Mouse (Mus musculus): ENCODE measurements at regions not wholly inside any gene's neighbourhood (a gene's known extent, or its start where the extent isn't known, plus 50 kb on each side); places are given as distances from the start of the nearest gene placed in this dataset.

DNA sequence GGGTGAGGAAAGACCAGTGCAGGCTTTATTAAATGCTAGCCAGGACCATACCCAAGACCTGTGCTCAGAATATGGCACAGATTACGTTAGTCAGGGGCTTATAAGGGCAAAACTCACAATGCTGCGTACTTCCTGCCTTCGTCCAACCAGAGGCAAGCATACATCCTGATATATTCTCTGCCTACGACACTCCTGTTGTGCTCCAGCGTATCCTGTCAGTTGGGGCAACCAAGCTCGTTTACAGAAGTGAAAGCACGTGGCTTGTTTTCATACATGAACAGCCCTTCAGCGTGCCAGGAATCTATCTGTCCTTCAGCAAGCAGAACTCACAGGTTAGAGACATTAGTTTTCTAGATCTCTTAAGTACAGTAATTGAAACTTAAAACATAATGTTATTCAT lies 119.9 kb upstream of the Sulf2 start:
- in situ Hi-C loops (cut with MboI, MseI) = no loop called here

DNA sequence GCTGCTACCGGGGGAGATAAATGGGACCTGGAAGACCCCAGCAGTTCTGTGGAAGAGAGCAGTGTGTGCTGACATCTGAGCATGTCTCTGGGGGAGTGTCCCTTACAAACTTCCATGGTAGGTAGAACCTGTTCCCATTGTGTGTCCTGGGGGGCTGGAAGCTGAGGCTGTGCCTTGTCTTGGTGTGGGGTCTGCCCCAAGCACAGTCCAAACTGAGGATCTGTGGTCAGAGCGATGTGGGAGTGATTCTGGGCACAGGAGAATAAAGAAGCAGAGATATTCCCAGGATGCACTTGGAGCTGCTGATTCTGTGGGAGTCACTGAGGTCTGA lies 118.5 kb upstream of the Sulf2 start:
- in situ Hi-C loops (cut with MboI, MseI) = no loop called here

DNA sequence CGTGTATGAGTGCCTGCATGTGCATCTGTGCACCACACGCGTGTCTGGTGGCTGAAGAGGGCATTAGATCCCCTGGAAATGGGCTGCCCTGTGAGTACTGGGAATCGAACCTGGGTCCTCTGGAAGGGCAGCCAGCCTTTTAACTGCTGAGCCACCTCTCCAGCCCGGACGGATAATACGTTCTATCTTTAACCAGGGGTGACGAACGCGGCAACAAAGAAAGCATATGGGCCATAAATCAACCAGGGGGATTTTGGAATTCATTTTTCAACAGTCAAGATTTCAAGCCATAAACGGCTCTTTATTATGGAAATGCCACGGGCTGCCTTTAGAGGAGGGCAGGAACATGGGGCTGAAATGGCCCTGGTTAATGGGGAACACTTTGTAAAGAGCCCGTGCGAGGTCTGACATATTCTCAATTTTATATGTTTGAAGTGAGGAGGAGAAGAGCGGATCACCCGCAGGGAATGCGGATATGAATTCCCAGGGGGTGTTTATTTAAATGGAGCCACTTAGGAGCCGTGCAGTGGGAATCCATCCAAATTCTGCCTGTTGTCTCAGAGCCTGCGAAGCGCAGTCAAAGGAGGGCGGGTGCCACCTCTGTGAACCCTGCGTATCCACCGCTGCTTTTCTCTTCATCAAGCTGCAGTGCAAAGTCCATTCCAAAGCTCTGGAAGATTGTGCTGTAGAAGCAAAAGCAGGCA lies 118.0 kb upstream of the Sulf2 start:
- in situ Hi-C loops (cut with MboI, MseI) = no loop called here

DNA sequence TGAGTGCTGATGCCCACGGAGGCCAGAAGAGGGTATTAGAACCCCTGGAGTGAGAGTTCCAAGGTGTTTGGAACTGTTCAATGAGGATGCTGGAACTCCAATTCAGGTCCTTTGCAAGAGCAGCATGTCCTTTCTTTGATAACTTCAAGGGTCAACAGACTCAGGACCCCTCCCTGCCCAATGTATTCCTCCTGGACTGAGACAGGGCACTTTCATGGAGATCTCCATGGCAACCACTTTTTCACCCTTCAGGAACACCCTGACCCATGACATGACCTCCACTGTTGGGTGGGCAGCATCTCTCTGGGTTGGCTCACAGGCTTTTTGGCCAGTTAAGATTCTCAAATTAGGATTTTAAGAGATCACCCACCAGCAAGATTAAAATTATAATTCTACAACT lies 117.4 kb upstream of the Sulf2 start:
- in situ Hi-C loops (cut with MboI, MseI) = no loop called here

DNA sequence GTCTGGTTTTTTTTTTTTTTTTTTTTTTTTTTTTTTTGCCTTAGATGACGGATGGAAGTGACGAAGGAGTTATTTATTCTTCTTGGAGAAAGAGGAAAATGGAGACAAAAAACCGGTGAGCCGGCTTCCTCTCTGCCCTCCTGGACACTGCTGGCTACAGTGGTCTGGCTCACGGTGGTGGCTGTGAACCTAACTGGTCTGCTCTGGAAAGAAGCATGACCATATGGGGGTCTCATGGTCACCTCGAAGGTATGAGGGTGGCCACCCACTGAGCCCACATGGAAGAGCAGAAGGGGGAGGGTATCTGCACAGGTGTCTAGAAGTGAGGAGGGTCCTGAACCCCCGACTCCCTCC lies 116.7 kb upstream of the Sulf2 start:
- in situ Hi-C loops (cut with MboI, MseI) = no loop called here

DNA sequence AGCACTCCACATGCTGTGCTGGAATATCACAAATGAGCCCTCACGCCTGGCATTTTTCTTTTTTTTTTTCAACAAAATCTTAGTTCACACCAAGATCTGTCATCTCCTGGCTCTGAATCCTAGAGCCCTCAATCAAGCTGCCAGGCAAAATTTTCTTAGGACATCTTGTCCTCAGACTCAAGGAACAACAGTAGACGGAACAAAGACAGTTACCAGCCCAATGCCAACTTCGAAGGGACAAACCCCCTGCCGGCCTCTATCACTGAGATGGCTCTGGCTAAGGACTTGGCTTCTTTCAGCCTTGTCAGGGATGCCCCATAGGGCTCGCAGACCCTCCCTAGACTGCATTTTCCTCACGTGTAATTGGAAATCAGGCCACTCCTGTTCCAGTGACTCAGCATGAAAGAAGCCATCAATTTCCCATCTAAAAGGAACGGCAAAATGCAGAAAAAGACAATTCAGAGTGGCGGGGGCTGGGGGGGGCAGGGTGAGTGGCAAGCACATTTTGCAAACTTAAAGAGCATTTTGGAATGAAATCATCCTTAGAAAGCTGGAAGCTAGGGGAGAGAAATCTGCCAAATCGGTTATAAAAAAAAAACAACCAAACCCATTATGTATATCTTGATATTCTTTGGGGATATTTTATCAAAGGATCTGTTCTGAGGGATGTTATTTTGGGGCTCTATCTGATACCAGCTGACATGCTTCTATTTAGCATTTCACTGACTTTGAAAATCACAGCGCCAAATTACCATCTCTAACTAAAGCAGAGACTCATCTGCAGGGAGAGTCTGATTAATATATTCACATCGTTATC lies 116.1 kb upstream of the Sulf2 start:
- in situ Hi-C loops (cut with MboI, MseI) = no loop called here

DNA sequence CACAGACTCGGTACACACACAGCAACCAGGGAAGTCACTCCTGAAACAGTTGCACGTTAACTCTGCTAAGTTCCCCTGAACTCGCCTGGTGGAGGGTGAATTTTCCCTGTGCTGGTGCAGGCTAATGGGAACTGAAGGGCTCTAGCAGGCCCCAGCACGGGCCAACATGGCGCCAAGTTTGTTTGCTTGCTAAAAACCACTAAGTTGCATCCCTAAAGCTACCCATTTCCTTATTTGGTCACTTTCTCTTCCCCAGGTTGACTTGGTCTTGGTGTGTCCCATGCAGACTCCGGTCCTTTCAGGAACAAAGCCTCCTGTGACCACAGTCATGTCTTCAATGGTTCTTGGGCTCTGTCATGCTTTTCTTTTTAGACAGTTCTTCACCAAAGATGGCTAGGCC lies 114.5 kb upstream of the Sulf2 start:
- in situ Hi-C loops (cut with MboI, MseI) = no loop called here

DNA sequence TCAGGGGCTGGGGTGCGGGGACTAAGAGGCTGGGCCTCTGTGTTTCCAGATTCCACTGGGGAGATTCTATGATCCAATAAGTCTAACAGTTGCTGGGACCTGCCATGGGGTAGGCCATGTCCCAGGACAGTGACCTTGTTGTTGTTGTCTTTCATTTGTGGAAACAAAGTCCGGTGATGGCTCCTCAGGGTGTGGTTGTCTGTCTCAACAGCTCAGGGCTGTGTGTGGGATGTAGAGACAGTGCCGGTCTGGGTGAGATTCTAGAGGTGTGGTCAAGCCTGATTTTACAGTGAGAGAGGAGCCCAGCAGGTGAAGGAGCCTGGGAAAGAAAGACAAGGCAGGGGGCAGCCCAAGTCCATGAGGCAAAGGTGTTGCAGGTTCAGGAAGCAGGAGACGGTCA lies 111.5 kb upstream of the Sulf2 start:
- in situ Hi-C loops (cut with MboI, MseI) = no loop called here

DNA sequence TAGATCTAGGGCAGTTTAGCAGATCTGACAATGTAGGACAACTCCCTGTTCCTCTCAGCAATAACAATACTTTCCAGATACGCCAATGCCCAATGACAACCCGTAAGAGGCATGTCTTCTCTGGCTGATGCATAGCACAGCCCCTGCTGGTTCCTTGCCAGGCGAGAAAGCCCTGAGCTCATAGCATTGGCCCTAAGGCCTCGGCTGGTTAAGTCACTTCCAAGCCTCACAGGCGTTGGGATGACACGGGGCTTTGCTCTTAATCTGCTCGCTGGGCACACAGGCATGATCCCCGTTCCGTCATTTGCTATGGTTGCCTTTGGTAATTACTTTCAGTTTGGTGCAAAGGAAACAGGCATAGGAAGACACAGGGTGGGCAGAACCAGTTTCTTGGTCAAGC lies 111.0 kb upstream of the Sulf2 start:
- in situ Hi-C loops (cut with MboI, MseI) = no loop called here

DNA sequence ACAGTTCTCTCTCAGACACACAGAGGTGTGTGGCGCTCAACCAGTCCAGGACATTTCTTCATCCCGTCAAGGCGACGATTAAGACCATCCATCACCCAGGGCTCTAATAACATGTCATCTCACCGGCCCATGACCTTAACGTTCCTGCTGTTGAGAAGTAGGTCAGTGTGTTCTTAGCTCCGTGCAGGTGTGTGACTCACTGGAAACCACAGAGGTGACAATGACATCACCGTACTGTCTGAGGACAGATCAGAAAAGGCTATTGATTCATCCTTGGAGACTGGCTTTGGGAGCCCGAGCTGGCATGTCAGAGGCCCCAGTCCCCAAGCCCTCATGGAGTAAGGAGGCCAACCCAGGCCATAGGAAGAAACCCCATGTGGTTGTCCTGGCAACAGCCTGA lies 109.3 kb upstream of the Sulf2 start:
- in situ Hi-C loops (cut with MboI, MseI) = no loop called here

DNA sequence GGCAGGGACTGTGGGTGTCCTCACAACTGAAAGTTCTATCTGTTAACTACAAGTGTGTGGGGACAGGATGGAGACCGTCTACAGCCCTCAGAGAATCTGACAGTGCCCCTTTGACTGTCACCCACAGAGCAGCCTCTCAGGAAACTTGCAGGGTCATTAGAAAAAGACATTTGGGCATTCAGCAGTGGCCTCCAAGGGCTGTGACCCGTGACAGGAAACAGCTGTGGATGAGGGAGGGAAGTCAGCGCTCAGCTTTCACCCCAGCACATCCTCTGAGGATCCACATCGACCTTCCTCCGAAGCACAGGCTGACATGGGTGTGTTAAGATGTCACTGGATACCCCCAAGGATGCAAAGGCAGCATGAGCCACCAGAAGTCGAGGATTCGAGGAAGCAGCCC lies 106.3 kb upstream of the Sulf2 start:
- in situ Hi-C loops (cut with MboI, MseI) = no loop called here

DNA sequence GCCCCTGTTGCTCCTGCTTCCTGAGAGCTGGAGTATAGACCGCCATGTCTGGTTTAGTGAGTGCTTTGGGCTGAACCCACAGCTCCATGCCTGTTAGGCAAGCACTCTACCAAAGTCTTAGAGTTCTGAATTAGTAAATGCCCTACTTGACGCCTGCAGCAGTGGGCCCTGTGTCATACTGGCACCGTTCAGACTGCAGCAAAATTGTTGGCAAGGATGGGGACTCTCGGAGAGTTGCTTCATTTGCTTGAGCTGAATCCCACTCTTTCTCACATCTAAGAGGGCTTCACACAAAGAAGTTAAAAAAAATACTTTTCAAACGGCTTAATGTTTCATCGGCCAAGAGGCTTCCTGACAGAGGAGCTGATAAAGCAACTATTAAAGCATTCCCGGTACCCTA lies 105.6 kb upstream of the Sulf2 start:
- in situ Hi-C loops (cut with MboI, MseI) = no loop called here

DNA sequence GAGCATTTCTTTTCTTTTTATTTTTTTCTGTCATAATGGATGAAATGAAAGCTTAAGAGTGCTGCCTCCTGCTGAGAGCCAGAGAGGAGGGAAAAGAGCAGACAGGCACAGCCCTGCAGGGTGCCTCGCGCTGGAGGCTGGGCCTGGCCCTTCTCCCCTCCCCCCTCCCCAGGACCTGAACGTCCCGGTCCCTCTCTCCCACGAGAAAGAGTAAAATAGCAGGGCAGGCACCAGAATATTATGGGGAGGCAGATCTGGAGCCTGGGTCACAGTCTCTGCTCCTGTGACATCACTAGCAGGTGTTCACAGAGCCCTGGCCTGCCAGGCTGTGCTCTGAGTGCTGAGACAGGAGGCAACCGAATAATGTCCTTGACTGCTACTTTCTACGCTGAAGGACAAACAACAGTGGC lies 103.3 kb upstream of the Sulf2 start:
- in situ Hi-C loops (cut with MboI, MseI) = no loop called here

DNA sequence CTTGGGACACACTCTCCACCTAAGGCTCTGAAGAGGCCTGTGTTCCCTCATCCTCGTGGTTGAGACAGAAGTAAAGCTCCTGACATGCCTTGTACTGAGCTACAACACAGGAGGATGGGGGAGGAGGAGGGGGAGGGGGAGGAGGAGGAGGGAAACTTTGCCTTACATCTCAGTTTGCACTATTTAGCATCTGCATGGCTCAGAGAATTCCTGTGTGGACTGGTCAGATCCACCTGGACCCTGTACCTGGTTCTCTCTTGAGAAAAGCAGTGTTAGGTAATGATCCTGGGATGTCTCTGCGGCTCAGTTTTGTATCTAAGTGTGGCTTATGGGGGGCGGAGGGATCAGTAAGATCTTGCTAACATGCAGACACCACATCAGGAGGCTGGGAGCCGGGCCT lies 102.2 kb upstream of the Sulf2 start:
- in situ Hi-C loops (cut with MboI, MseI) = no loop called here

DNA sequence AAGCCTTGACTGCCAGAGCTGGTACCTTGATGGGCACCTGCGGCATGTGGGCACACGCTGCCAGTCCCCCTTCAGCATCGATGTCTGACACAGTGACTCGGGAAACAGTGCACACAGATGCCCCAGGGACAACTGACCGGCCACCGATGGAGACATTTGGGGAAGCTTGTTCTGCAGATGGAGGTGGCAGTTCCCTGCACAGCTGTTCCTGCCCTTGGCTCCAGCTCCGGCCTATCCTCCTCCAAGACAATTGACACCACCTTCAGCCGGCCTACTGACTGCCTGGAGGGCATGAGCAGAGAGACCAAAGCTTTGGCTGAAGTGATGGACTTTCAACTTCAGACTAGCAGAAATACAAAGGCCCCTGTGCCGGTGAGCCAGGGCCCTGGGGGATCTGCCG lies 100.7 kb upstream of the Sulf2 start:
- in situ Hi-C loops (cut with MboI, MseI) = no loop called here

DNA sequence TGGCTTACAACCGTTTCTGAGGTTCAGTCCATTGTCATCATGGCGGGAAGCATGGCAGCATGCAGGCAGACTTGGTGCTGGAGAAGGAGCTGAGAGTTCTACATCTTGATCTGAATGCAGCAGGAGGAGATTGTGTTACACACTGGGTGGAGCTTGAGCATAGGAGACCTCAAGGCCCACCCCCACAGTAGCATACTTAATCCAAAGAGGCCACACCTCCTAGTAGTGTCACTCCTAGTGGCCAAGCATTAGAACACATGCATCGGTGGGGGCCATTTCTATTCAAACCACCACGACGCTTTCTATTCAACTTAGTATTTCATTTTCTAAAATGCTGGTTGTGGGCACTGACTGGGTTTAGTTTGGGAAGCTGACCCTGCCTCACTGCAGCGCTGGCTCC lies 99.1 kb upstream of the Sulf2 start:
- in situ Hi-C loops (cut with MboI, MseI) = no loop called here

DNA sequence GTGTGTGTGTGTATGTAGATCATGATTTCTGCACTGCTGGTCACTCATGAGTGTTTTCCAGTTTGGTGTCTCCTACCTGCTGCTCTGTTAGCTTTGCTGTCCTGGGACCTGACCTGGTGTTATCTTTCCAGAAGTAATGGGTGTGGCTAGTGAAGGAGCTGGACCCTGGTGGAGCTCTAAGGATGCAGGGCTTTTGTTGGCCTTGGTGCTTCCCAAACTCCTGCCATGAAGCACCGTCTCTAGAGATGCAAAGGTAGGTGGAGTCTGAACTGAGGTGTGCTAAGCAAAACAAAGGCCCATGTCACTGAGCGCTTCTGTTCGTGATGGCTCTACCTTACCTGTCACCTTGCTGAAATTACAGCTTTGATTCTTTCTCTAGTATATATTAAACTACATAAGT lies 96.6 kb upstream of the Sulf2 start:
- in situ Hi-C loops (cut with MboI, MseI) = no loop called here

DNA sequence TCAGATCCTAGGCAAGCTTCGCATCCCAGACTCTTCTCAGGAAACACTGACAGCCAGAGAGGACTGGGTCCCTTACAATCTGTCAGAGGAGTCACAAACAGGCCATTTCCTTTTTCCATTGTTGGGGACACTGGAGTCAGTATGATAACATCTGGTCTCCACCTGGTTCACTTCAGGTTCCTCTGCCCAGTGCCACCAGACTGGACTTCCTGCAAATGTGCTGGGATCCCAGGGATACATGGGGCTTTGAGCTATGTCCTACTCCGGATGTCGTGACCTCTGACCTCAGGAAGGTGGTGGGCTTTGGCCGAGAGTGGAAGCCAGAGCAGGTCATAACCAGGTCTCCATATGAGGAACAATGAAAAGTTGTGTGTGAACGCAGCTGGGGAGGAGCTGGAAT lies 96.0 kb upstream of the Sulf2 start:
- in situ Hi-C loops (cut with MboI, MseI) = no loop called here

DNA sequence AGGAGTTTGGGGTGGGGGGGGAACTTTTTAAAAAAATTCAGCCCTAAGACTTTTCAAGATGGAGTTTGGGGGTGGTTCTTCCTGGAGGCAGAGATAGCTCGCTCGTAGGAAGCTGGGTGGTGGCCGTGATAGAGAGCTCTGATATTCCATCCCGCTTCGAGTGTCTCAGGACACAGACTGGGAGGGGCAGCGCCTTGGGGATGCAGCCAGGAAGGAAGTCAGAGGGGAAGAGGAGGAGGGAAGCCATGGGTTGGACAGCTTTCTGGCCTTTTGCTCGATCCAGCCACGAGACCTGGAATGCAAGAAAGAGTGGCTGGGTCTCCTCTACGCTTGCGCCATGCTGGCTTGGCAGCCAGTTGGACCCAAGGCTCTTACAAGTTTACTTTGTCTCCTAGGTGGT lies 95.1 kb upstream of the Sulf2 start:
- in situ Hi-C loops (cut with MboI, MseI) = no loop called here

DNA sequence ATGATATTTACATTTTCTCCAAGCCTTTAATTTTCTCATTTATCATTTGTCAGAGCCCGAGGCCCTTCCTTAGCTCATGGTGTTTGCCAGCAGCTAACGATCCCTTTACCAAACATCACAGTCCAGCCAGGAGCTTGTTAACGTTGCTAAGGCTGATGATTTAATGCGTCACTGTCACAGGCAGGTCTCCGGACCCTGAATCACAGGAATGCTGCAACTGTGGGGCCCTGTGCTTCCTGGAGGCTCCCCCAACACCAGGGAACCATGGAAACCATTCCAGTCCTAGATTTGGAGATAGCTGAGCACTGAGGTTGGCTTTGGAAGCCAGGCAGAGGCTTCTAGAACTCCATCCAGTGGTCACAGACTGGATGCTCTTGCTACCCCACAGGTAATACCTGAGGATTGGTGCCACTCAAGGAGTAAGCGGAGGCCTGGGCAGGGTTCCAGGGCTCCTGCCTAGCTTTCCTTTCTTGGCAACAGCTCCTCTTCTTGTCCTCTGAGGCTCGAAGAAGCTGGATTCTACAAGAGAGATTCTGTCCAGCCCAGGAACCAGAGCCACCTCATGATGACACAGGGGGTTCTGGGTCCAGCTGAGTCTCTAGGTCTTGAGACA lies 94.0 kb upstream of the Sulf2 start:
- in situ Hi-C loops (cut with MboI, MseI) = no loop called here

DNA sequence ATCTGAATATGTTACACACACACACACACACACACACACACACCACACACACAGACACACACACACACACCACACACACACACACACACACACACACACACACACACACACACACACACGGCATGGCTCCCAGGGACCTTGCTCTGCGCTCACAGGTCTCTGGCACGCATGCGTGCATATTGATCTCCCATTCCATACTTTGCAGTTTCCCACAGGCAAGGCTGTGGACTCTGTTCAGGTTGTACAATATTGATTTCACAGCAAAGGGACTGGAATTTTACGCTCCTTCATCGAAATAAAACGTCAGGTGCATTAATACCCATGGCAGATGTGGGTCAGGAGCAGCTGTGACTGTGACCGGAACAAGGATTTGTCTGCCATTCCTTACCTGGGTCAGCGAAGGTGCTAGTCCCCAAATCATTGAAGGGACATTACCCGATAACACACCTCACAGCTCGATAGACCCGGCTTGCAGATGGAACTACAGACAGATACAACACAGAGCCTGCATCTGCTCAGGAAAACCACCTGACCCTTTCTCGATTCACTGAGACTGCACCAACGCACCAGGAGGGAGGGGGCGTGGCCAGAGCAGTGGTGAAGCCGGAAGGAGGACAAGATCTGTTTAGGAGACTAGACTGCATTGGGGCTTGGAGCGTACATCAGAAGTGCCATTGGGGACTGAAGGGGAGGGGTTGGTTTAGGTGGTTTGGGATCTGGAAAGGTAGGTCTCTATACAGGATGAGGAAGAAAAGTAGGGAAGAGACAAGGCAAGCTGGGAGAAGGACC lies 91.1 kb upstream of the Sulf2 start:
- in situ Hi-C loops (cut with MboI, MseI) = no loop called here

DNA sequence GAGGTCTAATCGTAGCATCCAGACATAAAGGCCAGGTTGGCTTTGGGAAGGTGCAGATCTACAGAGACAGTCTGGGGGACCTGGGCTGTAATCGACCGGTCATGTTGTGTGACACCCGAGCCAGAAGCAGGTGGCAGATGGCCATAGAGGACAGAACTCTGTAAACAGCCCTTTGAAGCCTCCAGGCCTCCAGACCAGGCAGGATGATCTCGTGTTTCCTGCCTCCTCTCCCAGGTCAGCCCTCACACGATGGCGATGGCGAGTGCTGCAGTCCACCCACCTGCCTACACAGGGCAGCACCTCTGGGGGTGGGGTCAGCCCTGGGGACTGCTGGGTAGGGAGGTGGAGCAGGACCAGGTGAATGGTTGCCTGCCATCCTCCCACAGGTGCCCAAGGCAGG lies 89.8 kb upstream of the Sulf2 start:
- in situ Hi-C loops (cut with MboI, MseI) = no loop called here
